Mouse (Mus musculus): ENCODE measurements around the gene Ttc27. TPM values are rescaled to one million over a fixed set of nuclear protein-coding genes. Genes with fewer than 3 reads are reported as not detected.
A peak's percentile ranks its signal among the peaks of the same experiment; 100 is the strongest.
"Not testable (repeated sequence)": the region's sequence is repeated elsewhere in the genome, so short reads cannot be mapped to it uniquely, and the experiment has no call there.

Gene Ttc27
- polyA plus RNA-seq, 1 experiment from 2014 or later = 15.6 TPM

GRCm38 (mm10) chr17:74701661-74702060 lies 15.9 kb upstream of the Ttc27 start:
- not testable (repeated sequence) for H3K9me3 ChIP-seq (replicated peaks; ENCODE audit: control insufficient read depth, low read length); H3K4me1 ChIP-seq (ENCODE audit: control insufficient read depth, insufficient read depth, low read length); H3K9ac ChIP-seq (ENCODE audit: low read length); H3K27me3 ChIP-seq (ENCODE audit: control insufficient read depth, insufficient read depth, low read length); H3K27ac ChIP-seq (ENCODE audit: low read length); ATAC-seq (replicated peaks; ENCODE audit: extremely low read depth, insufficient read depth, low FRiP score); H3K4me3 ChIP-seq (ENCODE audit: low read length); H3K4me2 ChIP-seq (ENCODE audit: low read depth, low read length)
- 100% methylated on average over 2 of the region's 2 CpGs for WGBS
- peaks cover 54% of the 10 kb centered on the region for H3K36me3 ChIP-seq (ENCODE audit: control insufficient read depth, insufficient read depth)

- 69% methylated on average over 5 of the region's 5 CpGs for WGBS
Observed at GRCm38 (mm10) chr17:74705480-74705879, 12.1 kb upstream of the Ttc27 start.

GRCm38 (mm10) chr17:74706593-74706992 lies 10.9 kb upstream of the Ttc27 start:
- Histone ChIP-seq H3K4me3 (ENCODE audit: low read length) (no peak overlapping the region), H3K4me2 (ENCODE audit: low read depth, low read length) (no peak overlapping the region), H3K4me1 (ENCODE audit: control insufficient read depth, insufficient read depth, low read length) (no peaks in the 10 kb centered on the region), H3K27ac (ENCODE audit: low read length) (no peak overlapping the region), H3K36me3 (ENCODE audit: control insufficient read depth, insufficient read depth) (peaks cover 17% of the 10 kb centered on the region), H3K9me3 (replicated peaks; ENCODE audit: control insufficient read depth, low read length) (no peaks in the 10 kb centered on the region), H3K9ac (ENCODE audit: low read length) (no peak overlapping the region), H3K27me3 (ENCODE audit: control insufficient read depth, insufficient read depth, low read length) (no peaks in the 10 kb centered on the region)
- no peak for ATAC-seq (replicated peaks; ENCODE audit: extremely low read depth, insufficient read depth, low FRiP score)

More at GRCm38 (mm10) chr17:74705480-74705879, 12.1 kb upstream of the Ttc27 start:
- Histone ChIP-seq H3K4me1 (ENCODE audit: control insufficient read depth, insufficient read depth, low read length) (no peaks in the 10 kb centered on the region), H3K9me3 (replicated peaks; ENCODE audit: control insufficient read depth, low read length) (no peaks in the 10 kb centered on the region), H3K4me3 (ENCODE audit: low read length) (no peak overlapping the region), H3K27ac (ENCODE audit: low read length) (no peak overlapping the region), H3K4me2 (ENCODE audit: low read depth, low read length) (no peak overlapping the region), H3K36me3 (ENCODE audit: control insufficient read depth, insufficient read depth) (peaks cover 25% of the 10 kb centered on the region), H3K9ac (ENCODE audit: low read length) (no peak overlapping the region), H3K27me3 (ENCODE audit: control insufficient read depth, insufficient read depth, low read length) (no peaks in the 10 kb centered on the region)
- no peak for ATAC-seq (replicated peaks; ENCODE audit: extremely low read depth, insufficient read depth, low FRiP score)

- no peak overlapping the region for H3K9ac ChIP-seq (ENCODE audit: low read length)
- ATAC-seq (replicated peaks; ENCODE audit: extremely low read depth, insufficient read depth, low FRiP score) = no peak
- H3K27me3 ChIP-seq (ENCODE audit: control insufficient read depth, insufficient read depth, low read length) = no peaks in the 10 kb centered on the region
- no peak overlapping the region for H3K4me2 ChIP-seq (ENCODE audit: low read depth, low read length)
- no peak overlapping the region for H3K4me3 ChIP-seq (ENCODE audit: low read length)
- peaks cover 10% of the 10 kb centered on the region for H3K36me3 ChIP-seq (ENCODE audit: control insufficient read depth, insufficient read depth)
- no peaks in the 10 kb centered on the region for H3K4me1 ChIP-seq (ENCODE audit: control insufficient read depth, insufficient read depth, low read length)
- H3K9me3 ChIP-seq (replicated peaks; ENCODE audit: control insufficient read depth, low read length) = no peaks in the 10 kb centered on the region
- no peak overlapping the region for H3K27ac ChIP-seq (ENCODE audit: low read length)
- WGBS = 85% methylated on average over 7 of the region's 7 CpGs
Observed at GRCm38 (mm10) chr17:74707637-74708152, 9.8 kb upstream of the Ttc27 start.

GRCm38 (mm10) chr17:74710731-74711130 lies 6.8 kb upstream of the Ttc27 start:
- Histone ChIP-seq H3K4me1 (ENCODE audit: control insufficient read depth, insufficient read depth, low read length) (no peaks in the 10 kb centered on the region), H3K9me3 (replicated peaks; ENCODE audit: control insufficient read depth, low read length) (no peaks in the 10 kb centered on the region), H3K9ac (ENCODE audit: low read length) (no peak overlapping the region), H3K4me2 (ENCODE audit: low read depth, low read length) (no peak overlapping the region), H3K27ac (ENCODE audit: low read length) (no peak overlapping the region), H3K4me3 (ENCODE audit: low read length) (no peak overlapping the region), H3K36me3 (ENCODE audit: control insufficient read depth, insufficient read depth) (no peaks in the 10 kb centered on the region), H3K27me3 (ENCODE audit: control insufficient read depth, insufficient read depth, low read length) (no peaks in the 10 kb centered on the region)
- no peak for ATAC-seq (replicated peaks; ENCODE audit: extremely low read depth, insufficient read depth, low FRiP score)
- WGBS = 67% methylated on average over 4 of the region's 4 CpGs

- H3K4me3 ChIP-seq (ENCODE audit: low read length) = no peak overlapping the region
- no peaks in the 10 kb centered on the region for H3K36me3 ChIP-seq (ENCODE audit: control insufficient read depth, insufficient read depth)
- 68% methylated on average over 8 of the region's 8 CpGs for WGBS
- H3K9ac ChIP-seq (ENCODE audit: low read length) = no peak overlapping the region
- ATAC-seq (replicated peaks; ENCODE audit: extremely low read depth, insufficient read depth, low FRiP score) = no peak
- no peaks in the 10 kb centered on the region for H3K9me3 ChIP-seq (replicated peaks; ENCODE audit: control insufficient read depth, low read length)
- no peak overlapping the region for H3K4me2 ChIP-seq (ENCODE audit: low read depth, low read length)
- H3K4me1 ChIP-seq (ENCODE audit: control insufficient read depth, insufficient read depth, low read length) = no peaks in the 10 kb centered on the region
- H3K27me3 ChIP-seq (ENCODE audit: control insufficient read depth, insufficient read depth, low read length) = no peaks in the 10 kb centered on the region
- H3K27ac ChIP-seq (ENCODE audit: low read length) = no peak overlapping the region
Observed at GRCm38 (mm10) chr17:74711627-74712026, 5.9 kb upstream of the Ttc27 start.

GRCm38 (mm10) chr17:74715128-74715527 lies 2.4 kb upstream of the Ttc27 start:
- WGBS = 53% methylated on average over 3 of the region's 3 CpGs
- Histone ChIP-seq H3K4me2 (ENCODE audit: low read depth, low read length) (no peak overlapping the region), H3K9me3 (replicated peaks; ENCODE audit: control insufficient read depth, low read length) (no peaks in the 10 kb centered on the region), H3K27ac (ENCODE audit: low read length) (no peak overlapping the region), H3K4me1 (ENCODE audit: control insufficient read depth, insufficient read depth, low read length) (peaks cover 8% of the 10 kb centered on the region), H3K9ac (ENCODE audit: low read length) (no peak overlapping the region), H3K4me3 (ENCODE audit: low read length) (no peak overlapping the region), H3K36me3 (ENCODE audit: control insufficient read depth, insufficient read depth) (no peaks in the 10 kb centered on the region), H3K27me3 (ENCODE audit: control insufficient read depth, insufficient read depth, low read length) (no peaks in the 10 kb centered on the region)
- ATAC-seq (replicated peaks; ENCODE audit: extremely low read depth, insufficient read depth, low FRiP score) = no peak

GRCm38 (mm10) chr17:74715724-74716123 lies 1.8 kb upstream of the Ttc27 start:
- H3K9ac ChIP-seq (ENCODE audit: low read length) = no peak overlapping the region
- WGBS = 61% methylated on average over 1 of the region's 1 CpGs
- H3K4me3 ChIP-seq (ENCODE audit: low read length) = no peak overlapping the region
- H3K27ac ChIP-seq (ENCODE audit: low read length) = no peak overlapping the region
- no peaks in the 10 kb centered on the region for H3K27me3 ChIP-seq (ENCODE audit: control insufficient read depth, insufficient read depth, low read length)
- ATAC-seq (replicated peaks; ENCODE audit: extremely low read depth, insufficient read depth, low FRiP score) = no peak
- no peaks in the 10 kb centered on the region for H3K36me3 ChIP-seq (ENCODE audit: control insufficient read depth, insufficient read depth)
- H3K4me1 ChIP-seq (ENCODE audit: control insufficient read depth, insufficient read depth, low read length) = peaks cover 8% of the 10 kb centered on the region
- no peaks in the 10 kb centered on the region for H3K9me3 ChIP-seq (replicated peaks; ENCODE audit: control insufficient read depth, low read length)
- H3K4me2 ChIP-seq (ENCODE audit: low read depth, low read length) = no peak overlapping the region

GRCm38 (mm10) chr17:74716643-74717042 lies 889 bp upstream of the Ttc27 start:
- WGBS = 44% methylated on average over 3 of the region's 3 CpGs
- Histone ChIP-seq H3K4me1 (ENCODE audit: control insufficient read depth, insufficient read depth, low read length) (peaks cover 8% of the 10 kb centered on the region), H3K36me3 (ENCODE audit: control insufficient read depth, insufficient read depth) (0 out of 2 replicates have a peak, but pooled peaks cover 3% of the 10 kb centered on the region), H3K27ac (ENCODE audit: low read length) (no peak overlapping the region), H3K27me3 (ENCODE audit: control insufficient read depth, insufficient read depth, low read length) (no peaks in the 10 kb centered on the region), H3K9me3 (replicated peaks; ENCODE audit: control insufficient read depth, low read length) (no peaks in the 10 kb centered on the region), H3K4me2 (ENCODE audit: low read depth, low read length) (peak overlapping the region; percentile 95), H3K4me3 (ENCODE audit: low read length) (no peak overlapping the region), H3K9ac (ENCODE audit: low read length) (no peak overlapping the region; the same call in 1 of the 2 replicates)
- ATAC-seq (replicated peaks; ENCODE audit: extremely low read depth, insufficient read depth, low FRiP score) = no peak

All from heart, embryonic 16.5 days (tissue).